Mouse (Mus musculus) stomach, embryonic 14.5 days (tissue): ENCODE measurements around the gene Smarca4. TPM values are rescaled to one million over a fixed set of nuclear protein-coding genes. Genes with fewer than 3 reads are reported as not detected.

ENCODE experiments used
- ATAC-seq: fragments of 200-750 bp; cut with Nextera tagmentation; 2 replicates; pipeline ENCODE4 v1.8.0; 2017; ENCODE audit warnings: low read depth, moderate TSS enrichment; ENCODE audit not compliant: insufficient number of reproducible peaks, insufficient read depth, low FRiP score
- H3K27ac ChIP-seq: fragments of 300-500 bp; sonication (generic); 2 replicates; pipeline ENCODE4 v1.5.1; 2014; ENCODE audit warnings: mild to moderate bottlenecking, low read length, moderate library complexity, mixed read lengths
- H3K27me3 ChIP-seq: fragments of 300-500 bp; sonication (generic); 2 replicates; pipeline ENCODE4 v1.6.1; 2014; ENCODE audit warnings: low read length, control low read depth, mixed read lengths; ENCODE audit not compliant: control insufficient read depth, insufficient read depth
- H3K36me3 ChIP-seq: fragments of 300-500 bp; sonication (generic); 2 replicates; pipeline ENCODE4 v1.6.1; 2014; ENCODE audit warnings: mild to moderate bottlenecking, control low read depth, low read length, moderate library complexity, mixed read lengths; ENCODE audit not compliant: control insufficient read depth, insufficient read depth
- H3K4me1 ChIP-seq: fragments of 300-500 bp; sonication (generic); 2 replicates; pipeline ENCODE4 v1.6.1; 2014; ENCODE audit warnings: low read length, control low read depth, mixed read lengths; ENCODE audit not compliant: control insufficient read depth, insufficient read depth
- H3K4me2 ChIP-seq: fragments of 300-500 bp; sonication (generic); replicated peaks from 2 replicates; pipeline ENCODE4 v1.6.1; 2014; ENCODE audit warnings: low read depth, low read length, control low read depth
- H3K4me3 ChIP-seq: fragments of 300-500 bp; sonication (generic); 2 replicates; pipeline ENCODE4 v1.5.1; 2014; ENCODE audit warnings: low read depth, low read length, control low read depth
- H3K9ac ChIP-seq: fragments of 300-500 bp; sonication (generic); replicated peaks from 2 replicates; pipeline ENCODE4 v1.6.1; 2014; ENCODE audit warnings: low read depth, mild to moderate bottlenecking, control low read depth, low read length, moderate library complexity, mixed read lengths
- H3K9me3 ChIP-seq: fragments of 300-500 bp; sonication (generic); 2 replicates; pipeline ENCODE4 v1.6.1; 2016; ENCODE audit warnings: low read depth, low read length, control low read depth; ENCODE audit not compliant: control insufficient read depth
- WGBS: fragments of 180-500 bp; shearing (Covaris S2); extraction: QIAGEN DNeasy Blood & Tissue Kit; methylation state at CpG from one replicate; pipeline ENCODE4 v1.1.7; 2014; 5-methylcytosine and 5-hydroxymethylcytosine counted together
- polyA plus RNA-seq: library from polyadenylated mRNA; unstranded; fragments of >200 nt; fragmentation: Nextera tagmentation; extraction: Ambion mirVana; gene quantifications from 2 replicates; pipeline ENCODE4 v1.2.1, GENCODE M21; 2014

Gene Smarca4
- polyA plus RNA-seq, result 91.8 and 95.0 TPM in 2 replicates

DNA sequence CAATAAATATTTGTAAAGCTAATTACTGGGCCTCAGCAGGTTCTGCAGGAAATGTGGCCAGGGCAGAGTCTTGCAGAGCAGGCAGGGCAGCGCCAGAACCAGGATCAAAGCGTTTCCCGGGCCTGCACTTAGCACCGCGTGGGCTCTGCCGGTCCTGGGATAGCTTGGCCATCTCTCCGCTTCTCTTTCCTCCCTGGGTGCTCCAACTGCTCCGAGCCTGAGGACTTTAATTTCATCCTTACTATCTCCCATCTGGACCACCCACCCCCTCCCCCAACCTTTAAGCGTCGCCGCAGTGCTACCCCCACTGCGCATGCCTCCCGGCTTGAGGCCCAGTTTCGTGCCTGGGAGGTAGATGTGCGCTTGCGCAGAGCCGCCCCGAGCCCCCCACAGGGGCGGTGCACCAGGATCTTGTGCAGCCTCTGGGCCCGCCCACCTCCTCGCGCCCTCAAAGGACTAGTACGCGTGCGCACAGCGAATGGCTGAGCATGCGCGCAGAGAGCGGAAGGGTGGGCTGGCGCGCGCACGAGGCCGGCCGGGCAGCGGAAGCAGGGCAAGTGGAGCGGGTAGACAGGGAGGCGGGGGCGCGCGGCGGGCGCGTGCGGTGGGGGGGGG, at the start of gene Smarca4:
Gene Smarca4 (plus strand): TSS at position 553 of the 615 bp plus-strand sequence.
- H3K4me1 ChIP-seq, result peaks cover 6% of the 10 kb centered on the region; the same call in 1 of the 2 replicates
- H3K9ac ChIP-seq, result peak within 1 kb of the TSS; percentile 52
- H3K4me3 ChIP-seq, result peak within 1 kb of the TSS; percentile 65
- H3K9me3 ChIP-seq, result no peaks in the 10 kb centered on the region
- peak within 1 kb of the TSS; percentile 55 for H3K4me2 ChIP-seq
- no peaks in the 10 kb centered on the region for H3K36me3 ChIP-seq
- under 1% methylated on average over 42 of the region's 45 CpGs for WGBS
- peak; percentile 96 for ATAC-seq
- peak within 1 kb of the TSS; percentile 99 for H3K27ac ChIP-seq
- H3K27me3 ChIP-seq, result no peaks in the 10 kb centered on the region

- H3K4me3 ChIP-seq, result no peak overlapping the region
- H3K9ac ChIP-seq, result no peak overlapping the region
- no peaks in the 10 kb centered on the region for H3K27me3 ChIP-seq
- no peaks in the 10 kb centered on the region for H3K9me3 ChIP-seq
- H3K27ac ChIP-seq, result no peak overlapping the region
- 83% methylated on average over 1 of the region's 1 CpGs for WGBS
- H3K4me1 ChIP-seq, result no peaks in the 10 kb centered on the region
- H3K4me2 ChIP-seq, result no peak overlapping the region
- H3K36me3 ChIP-seq, result peaks cover 24% of the 10 kb centered on the region
- ATAC-seq, result no peak
Measured at GRCm38 (mm10) chr9:21566538-21566937, 49.4 kb upstream of the Smarca4 start.

DNA sequence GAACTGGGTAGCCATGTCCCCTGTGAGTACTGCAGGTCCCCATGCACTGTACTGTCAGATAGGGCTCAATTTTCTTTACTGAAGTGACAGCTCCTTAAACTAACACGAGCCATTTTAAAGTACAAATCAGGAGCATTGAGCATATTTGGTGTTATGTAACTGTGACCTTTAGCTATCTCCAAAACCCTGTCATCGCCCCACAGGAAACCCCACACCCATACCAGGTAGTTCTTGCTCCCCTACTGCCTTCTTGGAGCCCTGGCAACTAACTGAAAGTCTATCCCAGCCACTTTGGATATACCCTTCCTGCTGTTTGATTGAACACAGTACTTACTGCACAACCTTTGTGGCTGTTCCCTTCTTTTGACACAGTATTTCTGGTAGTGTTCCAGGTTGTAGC, 48.9 kb upstream of the Smarca4 start:
- H3K4me1 ChIP-seq, result no peaks in the 10 kb centered on the region
- no peaks in the 10 kb centered on the region for H3K27me3 ChIP-seq
- H3K4me2 ChIP-seq, result no peak overlapping the region
- no peaks in the 10 kb centered on the region for H3K9me3 ChIP-seq
- H3K27ac ChIP-seq, result no peak overlapping the region
- H3K9ac ChIP-seq, result no peak overlapping the region
- 76% methylated on average over 2 of the region's 2 CpGs for WGBS
- H3K36me3 ChIP-seq, result peaks cover 28% of the 10 kb centered on the region
- ATAC-seq, result no peak
- H3K4me3 ChIP-seq, result no peak overlapping the region

- Histone ChIP-seq H3K27me3 (no peaks in the 10 kb centered on the region), H3K36me3 (peaks cover 44% of the 10 kb centered on the region), H3K9ac (no peak overlapping the region), H3K27ac (no peak overlapping the region), H3K9me3 (no peaks in the 10 kb centered on the region), H3K4me3 (no peak overlapping the region), H3K4me1 (no peaks in the 10 kb centered on the region), H3K4me2 (no peak overlapping the region)
- ATAC-seq, result no peak
- 86% methylated on average over 8 of the region's 8 CpGs for WGBS
Measured at GRCm38 (mm10) chr9:21568657-21569255, 47.2 kb upstream of the Smarca4 start.

DNA sequence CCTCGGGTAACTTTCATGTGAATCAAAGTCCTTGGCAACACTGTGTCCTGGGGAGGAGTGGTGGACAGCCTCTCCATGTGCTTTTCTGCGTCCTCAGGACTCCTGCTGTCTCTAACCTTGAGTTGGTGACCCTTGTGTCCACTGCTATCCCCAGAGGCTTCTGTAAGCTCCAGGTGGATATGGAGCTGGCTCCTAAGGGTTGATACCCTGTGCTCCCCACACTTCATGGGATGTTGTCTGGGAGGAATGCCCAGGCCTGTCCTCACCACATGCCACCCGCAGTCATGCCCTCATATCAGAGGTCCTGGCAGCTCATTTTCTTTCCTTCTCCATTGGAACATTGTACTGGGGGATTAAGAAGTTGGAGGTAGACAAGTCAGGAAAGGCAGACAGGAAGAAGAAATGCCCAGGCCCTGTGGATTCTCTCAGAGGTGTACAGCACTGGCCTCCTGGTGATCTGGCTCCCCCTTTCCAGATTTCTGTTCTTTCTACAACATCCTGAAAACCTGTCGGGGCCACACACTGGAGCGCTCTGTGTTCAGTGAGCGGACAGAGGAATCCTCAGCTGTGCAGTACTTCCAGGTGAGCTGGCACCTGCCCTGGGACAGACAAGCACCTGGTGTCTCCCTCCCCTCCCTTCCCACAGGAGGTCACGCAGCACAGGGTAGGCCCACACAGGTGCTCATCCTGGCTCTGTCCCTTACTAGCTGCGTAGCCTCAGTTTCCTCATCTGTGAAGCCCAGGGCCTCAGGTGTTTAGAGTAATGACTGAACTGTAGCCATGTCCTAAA, 41.8 kb upstream of the Smarca4 start:
- Histone ChIP-seq H3K4me3 (no peak overlapping the region), H3K9me3 (no peaks in the 10 kb centered on the region), H3K4me1 (no peaks in the 10 kb centered on the region), H3K4me2 (no peak overlapping the region), H3K27me3 (no peaks in the 10 kb centered on the region), H3K27ac (no peak overlapping the region), H3K9ac (no peak overlapping the region), H3K36me3 (peaks cover 81% of the 10 kb centered on the region)
- 91% methylated on average over 8 of the region's 8 CpGs for WGBS
- no peak for ATAC-seq

DNA sequence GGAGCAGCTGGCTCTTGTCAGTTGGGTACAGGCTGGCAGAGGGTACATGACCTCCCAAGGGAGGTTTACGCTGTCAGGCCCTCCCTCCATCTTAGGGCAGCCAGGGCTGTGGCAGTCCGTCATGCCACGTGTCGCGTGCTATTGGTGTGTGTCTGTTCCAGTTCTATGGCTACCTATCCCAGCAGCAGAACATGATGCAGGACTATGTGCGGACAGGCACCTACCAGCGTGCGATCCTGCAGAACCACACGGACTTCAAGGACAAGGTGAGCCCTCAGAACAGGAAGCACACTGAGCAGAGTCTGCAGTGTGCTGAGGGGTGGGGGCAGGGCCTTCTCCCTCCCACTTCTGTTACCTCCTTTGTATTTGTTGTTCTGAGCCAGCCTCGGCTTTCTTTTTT, 40.7 kb upstream of the Smarca4 start:
- H3K36me3 ChIP-seq, result peaks cover 78% of the 10 kb centered on the region

DNA sequence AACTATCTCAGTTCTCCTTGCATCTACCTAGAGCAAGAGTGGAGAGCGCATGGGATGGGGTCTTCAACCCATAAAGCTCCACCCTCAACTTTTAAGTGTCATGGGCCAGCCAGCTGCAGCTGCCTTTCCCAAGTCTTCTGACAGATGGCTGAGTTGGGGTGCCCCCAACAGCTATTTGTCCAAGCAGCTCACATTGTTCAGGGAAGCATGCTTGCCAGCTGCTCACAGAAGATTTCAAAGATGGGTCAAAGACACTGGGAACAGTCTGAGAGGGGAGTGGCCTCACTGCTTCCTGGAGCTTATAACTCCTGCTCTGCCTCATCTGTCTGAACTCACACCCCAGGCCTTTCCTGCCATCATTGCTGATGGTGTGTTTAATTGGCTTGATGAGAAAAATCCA, 39.7 kb upstream of the Smarca4 start:
- H3K9me3 ChIP-seq, result no peaks in the 10 kb centered on the region
- no peak for ATAC-seq
- 91% methylated on average over 1 of the region's 1 CpGs for WGBS
- H3K4me3 ChIP-seq, result no peak overlapping the region
- no peaks in the 10 kb centered on the region for H3K4me1 ChIP-seq
- no peaks in the 10 kb centered on the region for H3K27me3 ChIP-seq
- H3K27ac ChIP-seq, result no peak overlapping the region
- H3K36me3 ChIP-seq, result peaks cover 80% of the 10 kb centered on the region
- no peak overlapping the region for H3K9ac ChIP-seq
- H3K4me2 ChIP-seq, result no peak overlapping the region

More for the DNA sequence above, 40.7 kb upstream of the Smarca4 start:
- no peak overlapping the region for H3K4me2 ChIP-seq
- H3K9ac ChIP-seq, result no peak overlapping the region
- H3K9me3 ChIP-seq, result no peaks in the 10 kb centered on the region
- WGBS, result 91% methylated on average over 10 of the region's 10 CpGs
- H3K4me1 ChIP-seq, result no peaks in the 10 kb centered on the region
- no peak for ATAC-seq
- no peak overlapping the region for H3K4me3 ChIP-seq
- no peak overlapping the region for H3K27ac ChIP-seq
- H3K27me3 ChIP-seq, result no peaks in the 10 kb centered on the region

DNA sequence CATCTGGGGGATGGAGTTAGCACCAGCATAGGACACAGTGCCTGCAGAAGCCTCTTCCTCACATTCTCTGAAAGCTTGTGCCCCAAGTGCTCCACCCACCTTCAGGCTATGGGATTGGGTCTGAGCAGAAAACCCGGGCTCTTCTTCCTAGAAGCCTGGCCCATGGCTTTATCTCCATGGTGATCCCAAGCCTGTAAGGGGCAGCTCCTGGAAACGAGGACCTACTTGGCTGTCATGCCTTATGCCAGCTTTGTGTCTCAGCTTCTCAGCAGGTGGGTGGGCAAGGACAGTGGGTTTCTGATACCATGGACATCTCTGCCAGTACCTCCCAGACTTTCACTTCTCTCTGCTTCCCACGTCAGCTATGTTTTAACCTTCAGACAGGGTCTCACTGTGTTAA, 37.7 kb upstream of the Smarca4 start:
- H3K9ac ChIP-seq, result no peak overlapping the region
- H3K4me1 ChIP-seq, result no peaks in the 10 kb centered on the region
- H3K36me3 ChIP-seq, result peaks cover 80% of the 10 kb centered on the region
- no peak for ATAC-seq
- no peak overlapping the region for H3K4me2 ChIP-seq
- H3K9me3 ChIP-seq, result no peaks in the 10 kb centered on the region
- H3K27me3 ChIP-seq, result no peaks in the 10 kb centered on the region
- H3K27ac ChIP-seq, result no peak overlapping the region
- H3K4me3 ChIP-seq, result no peak overlapping the region
- 79% methylated on average over 3 of the region's 3 CpGs for WGBS
